Mouse (Mus musculus) midbrain, postnatal 0 days (tissue): ENCODE measurements around the gene Rph3a. TPM values are rescaled to one million over a fixed set of nuclear protein-coding genes. Genes with fewer than 3 reads are reported as not detected.

Experiments used
- ATAC-seq: fragments of 200-750 bp; cut with Nextera tagmentation; 2 replicates; pipeline ENCODE4 v1.8.0; 2017; ENCODE audit warnings: moderate number of reproducible peaks, mild to moderate bottlenecking, moderate TSS enrichment, moderate library complexity; ENCODE audit not compliant: low FRiP score
- DNase-seq: peaks from one replicate; pipeline ENCODE4 v3.0.0-alpha.2; 2015; ENCODE audit warnings: low spot score
- H3K27ac ChIP-seq: fragments of 300-500 bp; sonication (generic); 2 replicates; pipeline ENCODE4 v1.5.1; 2014; ENCODE audit warnings: low read depth, mild to moderate bottlenecking, low read length, mixed read lengths
- H3K27me3 ChIP-seq: fragments of 300-500 bp; sonication (generic); 2 replicates; pipeline ENCODE4 v1.6.1; 2014; ENCODE audit warnings: low read length, control low read depth, mixed read lengths; ENCODE audit not compliant: insufficient read depth
- H3K36me3 ChIP-seq: fragments of 300-500 bp; sonication (generic); 2 replicates; pipeline ENCODE4 v1.6.1; 2014; ENCODE audit warnings: low read length, control low read depth, mixed read lengths; ENCODE audit not compliant: insufficient read depth
- H3K4me1 ChIP-seq: fragments of 300-500 bp; sonication (generic); 2 replicates; pipeline ENCODE4 v1.6.1; 2014; ENCODE audit warnings: mild to moderate bottlenecking, control low read depth, antibody characterized with exemption, low read length, mixed read lengths; ENCODE audit not compliant: insufficient read depth
- H3K4me2 ChIP-seq: fragments of 300-500 bp; sonication (generic); 2 replicates; pipeline ENCODE4 v1.6.1; 2014; ENCODE audit warnings: low read depth, mild to moderate bottlenecking, low read length, mixed read lengths; ENCODE audit not compliant: poor library complexity, severe bottlenecking
- H3K4me3 ChIP-seq: fragments of 300-500 bp; sonication (generic); 2 replicates; pipeline ENCODE4 v1.5.1; 2014; ENCODE audit warnings: low read depth, mild to moderate bottlenecking, low read length, moderate library complexity
- H3K9ac ChIP-seq: fragments of 300-500 bp; sonication (generic); replicated peaks from 2 replicates; pipeline ENCODE4 v1.6.1; 2014; ENCODE audit warnings: mild to moderate bottlenecking, low read length, moderate library complexity, mixed read lengths; ENCODE audit not compliant: poor library complexity, severe bottlenecking
- H3K9me3 ChIP-seq: fragments of 300-500 bp; sonication (generic); 2 replicates; pipeline ENCODE4 v1.6.1; 2016; ENCODE audit warnings: low read length, control low read depth
- CTCF ChIP-seq: IDR thresholded peaks from 2 replicates; pipeline ENCODE4 v1.5.1; 2016; ENCODE audit warnings: antibody characterized with exemption, mild to moderate bottlenecking
- WGBS: fragments of 180-500 bp; shearing (Covaris S2); extraction: QIAGEN DNeasy Blood & Tissue Kit; methylation state at CpG from one replicate; pipeline ENCODE4 v1.1.7; 2014; 5-methylcytosine and 5-hydroxymethylcytosine counted together
- polyA plus RNA-seq: library from polyadenylated mRNA; unstranded; fragments of >200 nt; fragmentation: Nextera tagmentation; extraction: Ambion mirVana; gene quantifications from 2 replicates; pipeline ENCODE4 v1.2.1, GENCODE M21; 2015
- total RNA-seq: library from RNA; depleted of rRNA; stranded (reverse); fragments of >200 nt; gene quantifications from 2 replicates; pipeline ENCODE4 v1.2.3, GENCODE M21; 2014

The Rph3a gene
- total and polyA plus RNA-seq, 2 experiments from 2014 or later = 35.5 to 44.6 TPM

GRCm38 (mm10) chr5:120972278-120972677 is 37.6 kb downstream of the Rph3a start:
- WGBS = 78% methylated on average over 6 of the region's 6 CpGs
- Histone ChIP-seq H3K4me3 (no peak overlapping the region), H3K27me3 (no peaks in the 10 kb centered on the region), H3K9me3 (no peaks in the 10 kb centered on the region), H3K9ac (no peak overlapping the region), H3K27ac (no peak overlapping the region), H3K4me2 (no peak overlapping the region), H3K4me1 (no peaks in the 10 kb centered on the region), H3K36me3 (no peaks in the 10 kb centered on the region)
- TF ChIP-seq CTCF = no peak
- DNase-seq (no peak), ATAC-seq (no peak)

GRCm38 (mm10) chr5:120971326-120971725 is 38.6 kb downstream of the Rph3a start:
- no peak overlapping the region for H3K4me2 ChIP-seq
- 92% methylated on average over 1 of the region's 1 CpGs for WGBS
- no peaks in the 10 kb centered on the region for H3K27me3 ChIP-seq
- no peaks in the 10 kb centered on the region for H3K9me3 ChIP-seq
- TF ChIP-seq CTCF = no peak
- H3K4me1 ChIP-seq = no peaks in the 10 kb centered on the region
- no peaks in the 10 kb centered on the region for H3K36me3 ChIP-seq
- H3K27ac ChIP-seq = no peak overlapping the region
- DNase-seq (no peak), ATAC-seq (no peak)
- no peak overlapping the region for H3K9ac ChIP-seq
- no peak overlapping the region for H3K4me3 ChIP-seq

GRCm38 (mm10) chr5:120969703-120970102 is 40.2 kb downstream of the Rph3a start:
- WGBS = 38% methylated on average over 4 of the region's 4 CpGs
- Histone ChIP-seq H3K4me1 (no peaks in the 10 kb centered on the region), H3K36me3 (no peaks in the 10 kb centered on the region), H3K27ac (no peak overlapping the region), H3K9me3 (no peaks in the 10 kb centered on the region), H3K4me3 (no peak overlapping the region), H3K27me3 (no peaks in the 10 kb centered on the region), H3K9ac (no peak overlapping the region), H3K4me2 (no peak overlapping the region)
- TF ChIP-seq CTCF = no peak
- no peak for ATAC-seq
- DNase-seq = peak; percentile 49

- no peak overlapping the region for H3K4me2 ChIP-seq
- 85% methylated on average over 8 of the region's 8 CpGs for WGBS
- ATAC-seq = no peak
- H3K9ac ChIP-seq = no peak overlapping the region
- no peaks in the 10 kb centered on the region for H3K27me3 ChIP-seq
- no peak for DNase-seq
- no peaks in the 10 kb centered on the region for H3K9me3 ChIP-seq
- H3K4me1 ChIP-seq = no peaks in the 10 kb centered on the region
- H3K36me3 ChIP-seq = no peaks in the 10 kb centered on the region
- TF ChIP-seq CTCF = no peak
- H3K27ac ChIP-seq = no peak overlapping the region
- H3K4me3 ChIP-seq = no peak overlapping the region
These were observed 41.1 kb downstream of the Rph3a start for GRCm38 (mm10) chr5:120968799-120969198.

- H3K36me3 ChIP-seq = no peaks in the 10 kb centered on the region
- H3K27ac ChIP-seq = no peak overlapping the region
- TF ChIP-seq CTCF = no peak; the same call in 1 of the 2 replicates
- no peaks in the 10 kb centered on the region for H3K27me3 ChIP-seq
- no peak overlapping the region for H3K4me2 ChIP-seq
- no peaks in the 10 kb centered on the region for H3K4me1 ChIP-seq
- H3K9ac ChIP-seq = no peak overlapping the region
- no peak for DNase-seq
- WGBS = 74% methylated on average over 4 of the region's 4 CpGs
- H3K4me3 ChIP-seq = no peak overlapping the region
- no peak for ATAC-seq
- no peaks in the 10 kb centered on the region for H3K9me3 ChIP-seq
These were observed 41.8 kb downstream of the Rph3a start for GRCm38 (mm10) chr5:120968134-120968532.

GRCm38 (mm10) chr5:120967355-120968133 is 42.3 kb downstream of the Rph3a start:
- Histone ChIP-seq H3K4me3 (no peak overlapping the region), H3K27me3 (no peaks in the 10 kb centered on the region), H3K4me2 (no peak overlapping the region), H3K36me3 (no peaks in the 10 kb centered on the region), H3K9me3 (no peaks in the 10 kb centered on the region), H3K27ac (no peak overlapping the region), H3K9ac (no peak overlapping the region), H3K4me1 (no peaks in the 10 kb centered on the region)
- 80% methylated on average over 13 of the region's 13 CpGs for WGBS
- ATAC-seq = no peak
- no peak for DNase-seq
- no peak for TF ChIP-seq CTCF
